Mouse (Mus musculus): ENCODE data around the gene Stra6l.

Gene Stra6l

DNA sequence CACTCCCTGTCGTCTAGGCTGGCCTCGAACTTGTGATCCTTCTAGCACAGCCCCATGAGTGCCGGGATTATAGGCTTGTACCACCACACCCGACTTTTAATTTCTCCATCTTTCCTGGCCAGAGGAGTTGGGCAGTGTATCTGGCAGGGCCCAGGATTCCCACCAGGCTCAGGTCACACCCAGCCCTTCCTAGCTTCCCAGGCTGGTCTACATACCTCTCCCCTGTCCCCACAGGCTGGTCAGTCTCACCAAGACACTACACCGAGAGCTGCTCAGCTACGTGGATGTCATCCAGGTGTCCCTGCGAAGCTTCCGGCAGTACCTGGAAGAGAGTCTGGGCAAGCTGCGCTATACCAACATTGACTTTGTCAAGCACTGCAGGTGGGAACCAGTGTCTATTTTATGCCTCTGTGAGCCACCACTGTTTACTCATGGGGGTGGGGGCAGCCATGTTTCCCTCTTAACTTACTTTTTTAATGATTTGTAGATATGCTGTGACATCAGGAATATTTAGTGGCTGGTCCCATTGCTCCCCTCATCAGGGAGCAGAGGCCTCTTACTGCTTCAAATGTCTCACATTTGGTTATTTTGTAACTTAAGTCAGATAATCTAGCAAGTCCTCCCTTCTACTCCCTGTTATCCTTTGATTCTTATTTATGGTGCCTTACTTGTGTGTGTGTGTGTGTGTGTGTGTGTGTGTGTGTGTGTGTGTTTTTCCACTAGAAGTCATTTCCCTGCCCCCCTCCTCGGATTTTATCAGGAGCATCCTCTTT is 73.4 kb downstream of the Stra6l start:
- no peak for DNase-seq

DNA sequence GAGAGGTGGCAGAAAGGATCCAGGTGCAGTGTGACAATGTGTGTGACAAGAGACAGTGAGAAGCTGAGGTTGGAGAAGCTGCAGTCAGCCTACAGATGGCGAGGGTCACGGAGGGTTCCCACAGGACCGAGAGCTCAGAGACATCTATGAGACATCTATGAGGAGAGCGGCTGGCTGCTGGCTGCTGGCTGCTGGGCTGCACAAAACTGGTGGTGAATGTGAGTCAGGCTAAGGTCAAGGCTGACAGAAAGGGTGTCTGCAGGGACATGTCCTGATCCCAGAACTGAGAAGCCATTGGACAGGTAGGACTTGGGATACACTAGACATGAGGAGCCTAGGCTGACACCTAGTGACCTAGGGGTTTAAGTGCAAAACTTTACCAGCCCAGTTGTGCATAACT is 75.5 kb downstream of the Stra6l start:
- no peak for DNase-seq

DNA sequence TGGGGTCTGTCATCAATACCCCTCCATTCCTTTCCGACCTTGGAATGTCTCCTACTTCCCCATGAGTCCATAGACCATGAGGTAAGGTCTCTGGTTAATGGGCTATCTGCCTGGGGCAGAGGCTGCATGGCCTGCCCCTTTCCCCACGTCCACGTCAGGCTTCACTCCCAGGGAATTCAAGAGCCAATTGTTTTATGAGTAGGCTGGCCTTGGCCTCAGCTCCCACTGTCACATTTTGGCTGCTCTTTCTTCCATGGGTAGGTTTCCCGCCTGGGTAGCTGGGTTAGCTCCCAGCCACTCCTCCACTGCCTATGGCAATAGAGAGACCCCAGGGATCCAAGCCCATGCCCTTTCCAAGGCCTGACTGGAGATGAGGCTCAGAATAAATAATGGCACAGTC is 80.1 kb downstream of the Stra6l start:
- DNase-seq, result no peak
